Mouse (Mus musculus): ENCODE measurements at regions not wholly inside any gene's neighbourhood (a gene's known extent, or its start where the extent isn't known, plus 50 kb on each side); places are given as distances from the start of the nearest gene placed in this dataset.

GRCm38 (mm10) chr2:30676833-30677459 is 82.1 kb downstream of the Cstad start:
- Histone ChIP-seq H3K4me3 (peak overlapping the region; percentile 52), H3K4me1 (peaks cover 39% of the 10 kb centered on the region), H3K9me3 (replicated peaks) (peaks cover 15% of the 10 kb centered on the region), H3K36me3 (0 out of 2 replicates have a peak, but pooled peaks cover 7% of the 10 kb centered on the region), H3K27ac (replicated peaks) (peak overlapping the region; percentile 89), H3K27me3 (ENCODE audit: low read depth, poor library complexity, severe bottlenecking) (peaks cover 34% of the 10 kb centered on the region)
- peak; percentile 71 for DNase-seq (ENCODE audit: low spot score)
- under 1% methylated on average over 44 of the region's 44 CpGs for WGBS

GRCm38 (mm10) chr2:30676450-30676832 is 81.6 kb downstream of the Cstad start:
- peaks cover 37% of the 10 kb centered on the region for H3K4me1 ChIP-seq
- DNase-seq (ENCODE audit: low spot score) = no peak
- peak overlapping the region; percentile 89 for H3K27ac ChIP-seq (replicated peaks)
- H3K9me3 ChIP-seq (replicated peaks) = peaks cover 15% of the 10 kb centered on the region
- H3K36me3 ChIP-seq = 0 out of 2 replicates have a peak, but pooled peaks cover 7% of the 10 kb centered on the region
- 4% methylated on average over 7 of the region's 7 CpGs for WGBS
- H3K27me3 ChIP-seq (ENCODE audit: low read depth, poor library complexity, severe bottlenecking) = peaks cover 34% of the 10 kb centered on the region
- peak overlapping the region; percentile 52 for H3K4me3 ChIP-seq

GRCm38 (mm10) chr2:30675839-30676238 is 81.0 kb downstream of the Cstad start:
- Histone ChIP-seq H3K27ac (replicated peaks) (peak overlapping the region; percentile 89), H3K9me3 (replicated peaks) (peaks cover 15% of the 10 kb centered on the region), H3K4me1 (peaks cover 36% of the 10 kb centered on the region), H3K27me3 (ENCODE audit: low read depth, poor library complexity, severe bottlenecking) (peaks cover 34% of the 10 kb centered on the region), H3K36me3 (0 out of 2 replicates have a peak, but pooled peaks cover 7% of the 10 kb centered on the region), H3K4me3 (no peak overlapping the region; the same call in 1 of the 2 replicates)
- 85% methylated on average over 2 of the region's 2 CpGs for WGBS
- no peak for DNase-seq (ENCODE audit: low spot score)

GRCm38 (mm10) chr2:30670836-30671586 is 76.2 kb downstream of the Cstad start:
- DNase-seq (ENCODE audit: low spot score) = no peak
- peaks cover 48% of the 10 kb centered on the region for H3K4me1 ChIP-seq
- peaks cover 6% of the 10 kb centered on the region for H3K27me3 ChIP-seq (ENCODE audit: low read depth, poor library complexity, severe bottlenecking)
- peak overlapping the region; percentile 85 for H3K27ac ChIP-seq (replicated peaks)
- no peak overlapping the region for H3K4me3 ChIP-seq
- H3K9me3 ChIP-seq (replicated peaks) = 0 out of 2 replicates have a peak, but pooled peaks cover 4% of the 10 kb centered on the region
- H3K36me3 ChIP-seq = no peaks in the 10 kb centered on the region
- 76% methylated on average over 5 of the region's 5 CpGs for WGBS

GRCm38 (mm10) chr2:30667468-30667867 is 72.6 kb downstream of the Cstad start:
- DNase-seq (ENCODE audit: low spot score) = no peak
- no peak overlapping the region for H3K4me3 ChIP-seq
- no peaks in the 10 kb centered on the region for H3K9me3 ChIP-seq (replicated peaks)
- H3K36me3 ChIP-seq = no peaks in the 10 kb centered on the region
- 24% methylated on average over 8 of the region's 8 CpGs for WGBS
- peaks cover 55% of the 10 kb centered on the region for H3K4me1 ChIP-seq
- H3K27ac ChIP-seq (replicated peaks) = peak overlapping the region; percentile 79
- peaks cover 9% of the 10 kb centered on the region; the same call in 1 of the 2 replicates for H3K27me3 ChIP-seq (ENCODE audit: low read depth, poor library complexity, severe bottlenecking)

- H3K9me3 ChIP-seq (replicated peaks) = no peaks in the 10 kb centered on the region
- 0 out of 2 replicates have a peak overlapping the region, but pooled peaks have one; percentile 54 for H3K4me3 ChIP-seq
- H3K4me1 ChIP-seq = peaks cover 77% of the 10 kb centered on the region
- no peaks in the 10 kb centered on the region for H3K36me3 ChIP-seq
- peak overlapping the region; percentile 99 for H3K27ac ChIP-seq (replicated peaks)
- WGBS = 36% methylated on average over 10 of the region's 10 CpGs
- DNase-seq (ENCODE audit: low spot score) = no peak
- peaks cover 14% of the 10 kb centered on the region; the same call in 1 of the 2 replicates for H3K27me3 ChIP-seq (ENCODE audit: low read depth, poor library complexity, severe bottlenecking)
Measured at GRCm38 (mm10) chr2:30661147-30661546, 66.3 kb downstream of the Cstad start.

GRCm38 (mm10) chr2:30660613-30660991 is 65.8 kb downstream of the Cstad start:
- no peaks in the 10 kb centered on the region for H3K36me3 ChIP-seq
- peak overlapping the region; percentile 99 for H3K27ac ChIP-seq (replicated peaks)
- WGBS = 5% methylated on average over 10 of the region's 10 CpGs
- peak; percentile 77 for DNase-seq (ENCODE audit: low spot score)
- peaks cover 82% of the 10 kb centered on the region for H3K4me1 ChIP-seq
- peak overlapping the region; percentile 54 for H3K4me3 ChIP-seq
- no peaks in the 10 kb centered on the region for H3K9me3 ChIP-seq (replicated peaks)
- peaks cover 14% of the 10 kb centered on the region; the same call in 1 of the 2 replicates for H3K27me3 ChIP-seq (ENCODE audit: low read depth, poor library complexity, severe bottlenecking)

- H3K27me3 ChIP-seq (ENCODE audit: low read depth, poor library complexity, severe bottlenecking) = peaks cover 14% of the 10 kb centered on the region; the same call in 1 of the 2 replicates
- 23% methylated on average over 11 of the region's 11 CpGs for WGBS
- H3K27ac ChIP-seq (replicated peaks) = peak overlapping the region; percentile 99
- no peaks in the 10 kb centered on the region for H3K9me3 ChIP-seq (replicated peaks)
- DNase-seq (ENCODE audit: low spot score) = no peak
- H3K36me3 ChIP-seq = no peaks in the 10 kb centered on the region
- H3K4me1 ChIP-seq = peaks cover 83% of the 10 kb centered on the region
- H3K4me3 ChIP-seq = peak overlapping the region; percentile 54
Measured at GRCm38 (mm10) chr2:30659836-30660612, 65.2 kb downstream of the Cstad start.

- WGBS = under 1% methylated on average over 16 of the region's 16 CpGs
- Histone ChIP-seq H3K9me3 (replicated peaks) (no peaks in the 10 kb centered on the region), H3K4me1 (peaks cover 90% of the 10 kb centered on the region), H3K36me3 (no peaks in the 10 kb centered on the region), H3K27me3 (ENCODE audit: low read depth, poor library complexity, severe bottlenecking) (peaks cover 14% of the 10 kb centered on the region; the same call in 1 of the 2 replicates), H3K27ac (replicated peaks) (peak overlapping the region; percentile 99), H3K4me3 (peak overlapping the region; percentile 54)
- DNase-seq (ENCODE audit: low spot score) = peak; percentile 84
Measured at GRCm38 (mm10) chr2:30658844-30659555, 64.2 kb downstream of the Cstad start.

Small RNA genes lying in the stretch of these regions (microRNA-seq; reads per million reads assigned to microRNA genes)
- gene Mir3089 = 4.8 reads per million, percentile 11 among the genes with 10 or more reads in this experiment
